Mouse (Mus musculus) cortical plate, adult 2 months (tissue): ENCODE data around the gene Tmem9b. TPM values are rescaled to one million over a fixed set of nuclear protein-coding genes. Genes with fewer than 3 reads are reported as not detected.
A peak's percentile ranks its signal among the peaks of the same experiment; 100 is the strongest.

Experiments
- H3K27ac ChIP-seq: fragments of 200-500 bp; 2 replicates; pipeline ENCODE4 v1.5.1; 2012; ENCODE audit warnings: low read length, control low read depth, inconsistent platforms; ENCODE audit not compliant: insufficient read depth
- H3K4me1 ChIP-seq: fragments of 200-500 bp; 2 replicates; pipeline ENCODE4 v1.6.1; 2011; ENCODE audit warnings: low read length; ENCODE audit not compliant: control insufficient read depth, insufficient read depth
- H3K4me3 ChIP-seq: fragments of 200-500 bp; 2 replicates; pipeline ENCODE4 v1.5.1; 2011; ENCODE audit warnings: mild to moderate bottlenecking, low read length, control low read depth; ENCODE audit not compliant: insufficient read depth
- CTCF ChIP-seq: fragments of 200-500 bp; IDR thresholded peaks from 2 replicates; pipeline ENCODE4 v1.5.1; 2011; ENCODE audit warnings: mild to moderate bottlenecking, control low read depth, low read length; ENCODE audit not compliant: insufficient read depth; ENCODE audit errors: extremely low read depth
- POLR2A ChIP-seq: fragments of 200-500 bp; IDR thresholded peaks from 2 replicates; pipeline ENCODE4 v1.6.1; 2011; ENCODE audit warnings: mild to moderate bottlenecking, low read length, control low read depth; ENCODE audit not compliant: insufficient read depth; ENCODE audit errors: extremely low read depth
- polyA plus RNA-seq: library from polyadenylated mRNA; depleted of rRNA; stranded (reverse); fragments of >200 nt; gene quantifications from 2 replicates; pipeline ENCODE4 v1.2.3, GENCODE M21; 2012; rRNA removed

Gene Tmem9b
- 144 and 153 TPM in 2 replicates for polyA plus RNA-seq

- H3K4me1 ChIP-seq = peaks cover 11% of the 10 kb centered on the region
- H3K4me3 ChIP-seq = peak within 1 kb of the TSS; percentile 98
- H3K27ac ChIP-seq = peak within 1 kb of the TSS; percentile 98
- no peak for TF ChIP-seq CTCF
- peak; percentile 53; the same call in 1 of the 2 replicates for TF ChIP-seq POLR2A
These were observed at the start of gene Tmem9b for GRCm38 (mm10) chr7:109752008-109752925. Gene Tmem9b (minus strand): TSS chr7:109752875.

- Histone ChIP-seq H3K4me3 (no peak overlapping the region), H3K27ac (no peak overlapping the region), H3K4me1 (no peaks in the 10 kb centered on the region)
- TF ChIP-seq CTCF (no peak), POLR2A (no peak)
These were observed 48.0 kb upstream of the Tmem9b start for GRCm38 (mm10) chr7:109800626-109801025.

DNA sequence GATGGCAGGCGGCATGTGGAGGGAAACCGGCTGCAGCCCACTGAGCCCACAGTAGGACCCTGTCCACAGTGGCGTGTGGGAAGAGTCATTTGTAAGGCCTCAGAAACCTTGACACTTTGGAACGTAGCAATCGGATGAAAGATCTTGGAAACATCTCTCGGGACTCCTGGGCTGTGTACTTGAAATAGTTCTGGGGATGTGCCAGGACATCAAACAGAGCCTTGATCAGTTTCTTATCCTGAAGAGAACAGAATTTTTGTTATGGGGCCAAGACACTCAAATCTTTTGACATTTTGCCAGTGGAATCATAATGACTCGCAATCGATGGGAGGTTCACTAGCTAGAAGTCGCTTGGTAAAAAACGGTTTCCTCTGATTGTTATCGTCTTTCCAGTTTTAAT lies 46.5 kb upstream of the Tmem9b start:
- Histone ChIP-seq H3K4me1 (no peaks in the 10 kb centered on the region), H3K27ac (no peak overlapping the region), H3K4me3 (no peak overlapping the region)
- TF ChIP-seq POLR2A (no peak), CTCF (no peak)

DNA sequence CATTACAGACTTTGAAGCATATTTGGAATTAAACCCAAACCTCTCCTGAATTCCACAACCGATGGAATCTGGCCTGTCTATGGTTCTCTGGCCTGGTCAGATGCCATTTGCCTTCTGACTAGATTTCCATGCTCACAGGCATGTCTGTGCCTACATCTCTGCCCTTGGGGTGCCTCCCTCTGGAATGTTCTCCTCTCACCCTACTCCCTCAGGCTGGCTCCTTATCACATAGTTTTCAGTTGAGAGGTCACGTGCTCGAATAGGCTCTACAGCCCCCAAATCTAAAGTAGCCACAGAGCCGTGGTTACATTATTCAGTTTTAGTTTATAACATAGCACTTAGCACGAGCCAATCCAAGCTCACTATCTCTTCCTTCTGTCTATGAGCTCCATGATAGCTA lies 42.9 kb upstream of the Tmem9b start:
- Histone ChIP-seq H3K4me1 (no peaks in the 10 kb centered on the region), H3K4me3 (no peak overlapping the region), H3K27ac (no peak overlapping the region)
- TF ChIP-seq CTCF (no peak), POLR2A (no peak)

DNA sequence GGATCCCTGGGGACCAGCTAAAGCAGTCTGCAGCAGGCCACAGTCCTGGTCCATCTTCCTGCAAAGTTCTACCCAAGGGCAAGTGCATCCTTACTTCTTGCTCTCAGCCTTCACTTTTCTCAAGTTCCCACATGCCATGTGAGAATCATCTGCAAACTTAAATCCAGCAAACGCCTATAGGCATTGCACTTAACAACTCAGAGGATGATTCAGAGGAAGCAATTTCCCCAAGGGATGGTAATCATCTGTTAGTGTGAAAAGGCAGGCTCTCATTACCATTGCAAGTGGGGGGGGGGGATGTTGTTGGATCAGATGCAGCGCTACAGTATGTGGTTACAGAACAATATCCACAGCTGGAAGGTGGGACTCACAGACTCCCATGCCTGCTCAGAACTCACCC lies 41.9 kb upstream of the Tmem9b start:
- Histone ChIP-seq H3K4me1 (no peaks in the 10 kb centered on the region), H3K27ac (no peak overlapping the region), H3K4me3 (no peak overlapping the region)
- TF ChIP-seq CTCF (no peak), POLR2A (no peak)

DNA sequence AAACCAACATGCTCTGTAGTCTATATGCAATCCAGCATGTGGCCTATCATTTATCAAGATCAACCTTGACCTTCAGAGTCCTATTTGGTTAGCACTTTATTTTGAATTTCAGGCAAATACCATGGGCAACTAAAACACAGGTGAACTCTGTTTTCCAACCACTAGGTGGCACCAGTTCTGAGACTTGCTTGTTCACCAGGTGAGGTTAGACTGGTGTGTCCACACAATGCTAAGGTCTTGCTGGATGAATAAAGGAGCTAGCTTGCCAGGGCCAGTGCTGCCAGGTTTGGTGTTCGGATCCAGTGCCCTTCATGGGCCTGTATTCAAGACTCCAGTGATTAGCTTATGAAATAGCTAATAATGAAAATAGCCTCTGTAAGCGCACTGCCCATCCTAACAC lies 40.1 kb upstream of the Tmem9b start:
- peak; percentile 70 for TF ChIP-seq CTCF
- TF ChIP-seq POLR2A = no peak
- Histone ChIP-seq H3K4me1 (no peaks in the 10 kb centered on the region), H3K27ac (no peak overlapping the region), H3K4me3 (no peak overlapping the region)

- Histone ChIP-seq H3K4me1 (no peaks in the 10 kb centered on the region), H3K27ac (no peak overlapping the region), H3K4me3 (no peak overlapping the region)
- no peak for TF ChIP-seq CTCF
- no peak for TF ChIP-seq POLR2A
These were observed 38.1 kb upstream of the Tmem9b start for GRCm38 (mm10) chr7:109790818-109791217.

DNA sequence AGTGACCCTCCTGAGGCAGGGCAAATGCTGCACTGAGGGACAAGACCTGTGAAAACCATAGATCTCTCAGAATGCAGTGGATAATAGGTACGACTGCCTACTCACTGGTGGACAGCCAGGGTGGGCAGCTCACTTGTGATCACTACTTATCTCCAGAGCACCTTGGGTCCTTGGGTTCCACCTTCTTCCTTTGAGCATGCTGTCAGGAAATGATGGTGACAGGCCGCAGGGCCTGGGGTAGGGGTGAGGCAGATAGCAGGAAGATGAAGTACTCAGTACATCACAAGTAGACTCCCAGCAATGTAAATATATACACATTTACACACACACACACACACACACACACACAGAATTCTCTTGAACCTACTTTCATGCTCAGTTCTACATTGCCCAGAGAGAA lies 35.2 kb upstream of the Tmem9b start:
- no peak overlapping the region for H3K4me3 ChIP-seq
- no peak for TF ChIP-seq POLR2A
- no peak overlapping the region for H3K27ac ChIP-seq
- no peaks in the 10 kb centered on the region for H3K4me1 ChIP-seq

GRCm38 (mm10) chr7:109783281-109783680 lies 30.6 kb upstream of the Tmem9b start:
- TF ChIP-seq POLR2A (no peak), CTCF (no peak)
- no peaks in the 10 kb centered on the region for H3K4me1 ChIP-seq
- no peak overlapping the region for H3K4me3 ChIP-seq
- H3K27ac ChIP-seq = no peak overlapping the region
